Mouse (Mus musculus) hindbrain, embryonic 16.5 days (tissue): ENCODE results near the gene Pkn2. TPM values are rescaled to one million over a fixed set of nuclear protein-coding genes. Genes with fewer than 3 reads are reported as not detected.

ENCODE experiments used
- ATAC-seq: fragments of 200-750 bp; cut with Nextera tagmentation; 2 replicates; pipeline ENCODE4 v1.8.0; 2017; ENCODE audit warnings: moderate TSS enrichment, moderate library complexity
- H3K27ac ChIP-seq: fragments of 300-500 bp; sonication (generic); 2 replicates; pipeline ENCODE4 v1.5.1; 2014; ENCODE audit warnings: low read depth, mild to moderate bottlenecking, control low read depth, low read length, moderate library complexity
- H3K27me3 ChIP-seq: fragments of 300-500 bp; sonication (generic); replicated peaks from 2 replicates; pipeline ENCODE4 v1.6.1; 2014; ENCODE audit warnings: low read length; ENCODE audit not compliant: control insufficient read depth, insufficient read depth
- H3K36me3 ChIP-seq: fragments of 300-500 bp; sonication (generic); 2 replicates; pipeline ENCODE4 v1.6.1; 2014; ENCODE audit warnings: mild to moderate bottlenecking, low read length, moderate library complexity, mixed read lengths; ENCODE audit not compliant: control insufficient read depth, insufficient read depth
- H3K4me1 ChIP-seq: fragments of 300-500 bp; sonication (generic); 2 replicates; pipeline ENCODE4 v1.6.1; 2014; ENCODE audit warnings: low read depth, low read length; ENCODE audit not compliant: control insufficient read depth, insufficient read depth
- H3K4me2 ChIP-seq: fragments of 300-500 bp; sonication (generic); 2 replicates; pipeline ENCODE4 v1.6.1; 2014; ENCODE audit warnings: mild to moderate bottlenecking, low read length, control low read depth, moderate library complexity
- H3K4me3 ChIP-seq: fragments of 300-500 bp; sonication (generic); 2 replicates; pipeline ENCODE4 v1.5.1; 2014; ENCODE audit warnings: mild to moderate bottlenecking, low read length, control low read depth, moderate library complexity
- H3K9ac ChIP-seq: fragments of 300-500 bp; sonication (generic); 2 replicates; pipeline ENCODE4 v1.6.1; 2014; ENCODE audit warnings: low read depth, mild to moderate bottlenecking, control low read depth, low read length, moderate library complexity
- H3K9me3 ChIP-seq: fragments of 300-500 bp; sonication (generic); 2 replicates; pipeline ENCODE4 v1.6.1; 2014; ENCODE audit warnings: mild to moderate bottlenecking, low read length, moderate library complexity; ENCODE audit not compliant: control insufficient read depth
- WGBS: fragments of 180-500 bp; shearing (Covaris S2); extraction: QIAGEN DNeasy Blood & Tissue Kit; methylation state at CpG from one replicate; pipeline ENCODE4 v1.1.7; 2014; 5-methylcytosine and 5-hydroxymethylcytosine counted together
- polyA plus RNA-seq: library from polyadenylated mRNA; unstranded; fragments of >200 nt; fragmentation: Nextera tagmentation; extraction: Ambion mirVana; gene quantifications from 2 replicates; pipeline ENCODE4 v1.2.1, GENCODE M21; 2015

The Pkn2 gene
- 17.5 and 19.1 TPM in 2 replicates for polyA plus RNA-seq

- no peaks in the 10 kb centered on the region for H3K9me3 ChIP-seq
- peak within 1 kb of the TSS; percentile 93 for H3K27ac ChIP-seq
- H3K4me1 ChIP-seq = peaks cover 5% of the 10 kb centered on the region; the same call in 1 of the 2 replicates
- H3K4me2 ChIP-seq = peak within 1 kb of the TSS; percentile 70
- peak within 1 kb of the TSS; percentile 95 for H3K9ac ChIP-seq
- peak; percentile 99 for ATAC-seq
- no peaks in the 10 kb centered on the region for H3K27me3 ChIP-seq
- no peaks in the 10 kb centered on the region for H3K36me3 ChIP-seq
- peak within 1 kb of the TSS; percentile 100 for H3K4me3 ChIP-seq
- under 1% methylated on average over 68 of the region's 84 CpGs for WGBS
These were observed at the start of gene Pkn2 for GRCm38 (mm10) chr3:142881872-142882623. Gene Pkn2 (minus strand): TSS chr3:142882004.

GRCm38 (mm10) chr3:142929906-142930305, 48.1 kb upstream of the Pkn2 start:
- no peak for ATAC-seq
- WGBS = 92% methylated on average over 2 of the region's 2 CpGs
- Histone ChIP-seq H3K9ac (no peak overlapping the region), H3K4me1 (no peaks in the 10 kb centered on the region), H3K27ac (no peak overlapping the region), H3K9me3 (no peaks in the 10 kb centered on the region), H3K4me3 (no peak overlapping the region), H3K4me2 (no peak overlapping the region), H3K27me3 (no peaks in the 10 kb centered on the region), H3K36me3 (no peaks in the 10 kb centered on the region)

- Histone ChIP-seq H3K9me3 (no peaks in the 10 kb centered on the region), H3K27me3 (no peaks in the 10 kb centered on the region), H3K27ac (no peak overlapping the region), H3K4me2 (no peak overlapping the region), H3K9ac (no peak overlapping the region), H3K4me3 (no peak overlapping the region), H3K36me3 (no peaks in the 10 kb centered on the region), H3K4me1 (no peaks in the 10 kb centered on the region)
- no peak for ATAC-seq
- 86% methylated on average over 3 of the region's 3 CpGs for whole genome bisulfite sequencing
These were observed 45.5 kb upstream of the Pkn2 start for GRCm38 (mm10) chr3:142927311-142927710.

- H3K27me3 ChIP-seq = no peaks in the 10 kb centered on the region
- no peak overlapping the region for H3K9ac ChIP-seq
- no peaks in the 10 kb centered on the region for H3K4me1 ChIP-seq
- H3K4me2 ChIP-seq = no peak overlapping the region
- no peak overlapping the region for H3K4me3 ChIP-seq
- no peaks in the 10 kb centered on the region for H3K9me3 ChIP-seq
- no peak overlapping the region for H3K27ac ChIP-seq
- no peaks in the 10 kb centered on the region for H3K36me3 ChIP-seq
- WGBS = 88% methylated on average over 2 of the region's 2 CpGs
- no peak for ATAC-seq
These were observed 43.1 kb upstream of the Pkn2 start for GRCm38 (mm10) chr3:142924831-142925348.

- no peaks in the 10 kb centered on the region for H3K4me1 ChIP-seq
- H3K4me3 ChIP-seq = no peak overlapping the region
- no peaks in the 10 kb centered on the region for H3K9me3 ChIP-seq
- no peaks in the 10 kb centered on the region for H3K36me3 ChIP-seq
- no peaks in the 10 kb centered on the region for H3K27me3 ChIP-seq
- WGBS = 63% methylated on average over 3 of the region's 3 CpGs
- H3K9ac ChIP-seq = no peak overlapping the region
- no peak overlapping the region for H3K27ac ChIP-seq
- H3K4me2 ChIP-seq = no peak overlapping the region
- ATAC-seq = no peak
These were observed 37.3 kb upstream of the Pkn2 start for GRCm38 (mm10) chr3:142919070-142919469.

- 69% methylated on average over 4 of the region's 4 CpGs for WGBS
- Histone ChIP-seq H3K9me3 (no peaks in the 10 kb centered on the region), H3K27me3 (no peaks in the 10 kb centered on the region), H3K27ac (no peak overlapping the region), H3K4me1 (no peaks in the 10 kb centered on the region), H3K36me3 (no peaks in the 10 kb centered on the region), H3K9ac (no peak overlapping the region), H3K4me2 (no peak overlapping the region), H3K4me3 (no peak overlapping the region)
- ATAC-seq = no peak
These were observed 36.1 kb upstream of the Pkn2 start for GRCm38 (mm10) chr3:142917760-142918439.

GRCm38 (mm10) chr3:142917171-142917570, 35.4 kb upstream of the Pkn2 start:
- ATAC-seq = no peak
- Histone ChIP-seq H3K36me3 (no peaks in the 10 kb centered on the region), H3K27me3 (no peaks in the 10 kb centered on the region), H3K4me2 (no peak overlapping the region), H3K9me3 (no peaks in the 10 kb centered on the region), H3K9ac (no peak overlapping the region), H3K27ac (no peak overlapping the region), H3K4me3 (no peak overlapping the region), H3K4me1 (no peaks in the 10 kb centered on the region)
- WGBS = 83% methylated on average over 4 of the region's 4 CpGs

GRCm38 (mm10) chr3:142913295-142913694, 31.5 kb upstream of the Pkn2 start:
- no peaks in the 10 kb centered on the region for H3K9me3 ChIP-seq
- H3K27me3 ChIP-seq = no peaks in the 10 kb centered on the region
- H3K27ac ChIP-seq = no peak overlapping the region
- H3K36me3 ChIP-seq = no peaks in the 10 kb centered on the region
- H3K4me1 ChIP-seq = no peaks in the 10 kb centered on the region
- H3K4me2 ChIP-seq = no peak overlapping the region
- 83% methylated on average over 1 of the region's 1 CpGs for WGBS
- no peak overlapping the region for H3K9ac ChIP-seq
- no peak for ATAC-seq
- no peak overlapping the region for H3K4me3 ChIP-seq

- WGBS = 85% methylated on average over 2 of the region's 2 CpGs
- Histone ChIP-seq H3K4me3 (no peak overlapping the region), H3K4me1 (no peaks in the 10 kb centered on the region)
These were observed 17.9 kb upstream of the Pkn2 start for GRCm38 (mm10) chr3:142899683-142900082.

More at GRCm38 (mm10) chr3:142899683-142900082, 17.9 kb upstream of the Pkn2 start:
- Histone ChIP-seq H3K9ac (no peak overlapping the region), H3K9me3 (no peaks in the 10 kb centered on the region), H3K36me3 (no peaks in the 10 kb centered on the region), H3K27me3 (no peaks in the 10 kb centered on the region), H3K4me2 (no peak overlapping the region), H3K27ac (no peak overlapping the region)
- no peak for ATAC-seq
